Mouse (Mus musculus) midbrain, embryonic 16.5 days (tissue): ENCODE data around the gene Atm. TPM values are rescaled to one million over a fixed set of nuclear protein-coding genes. Genes with fewer than 3 reads are reported as not detected.

Source experiments
- ATAC-seq: fragments of 200-750 bp; cut with Nextera tagmentation; 2 replicates; pipeline ENCODE4 v1.8.0; 2017; ENCODE audit warnings: moderate TSS enrichment
- H3K27ac ChIP-seq: fragments of 300-500 bp; sonication (generic); 2 replicates; pipeline ENCODE4 v1.5.1; 2014; ENCODE audit warnings: mild to moderate bottlenecking, low read length, mixed read lengths
- H3K27me3 ChIP-seq: fragments of 300-500 bp; sonication (generic); 2 replicates; pipeline ENCODE4 v1.6.1; 2014; ENCODE audit warnings: low read depth, low read length, mixed read lengths; ENCODE audit not compliant: control insufficient read depth, insufficient read depth
- H3K36me3 ChIP-seq: fragments of 300-500 bp; sonication (generic); 2 replicates; pipeline ENCODE4 v1.6.1; 2014; ENCODE audit warnings: mild to moderate bottlenecking, low read length, moderate library complexity, mixed read lengths; ENCODE audit not compliant: control insufficient read depth, insufficient read depth
- H3K4me1 ChIP-seq: fragments of 300-500 bp; sonication (generic); 2 replicates; pipeline ENCODE4 v1.6.1; 2014; ENCODE audit warnings: mild to moderate bottlenecking, low read length, mixed read lengths; ENCODE audit not compliant: control insufficient read depth, insufficient read depth
- H3K4me2 ChIP-seq: fragments of 300-500 bp; sonication (generic); 2 replicates; pipeline ENCODE4 v1.6.1; 2014; ENCODE audit warnings: mild to moderate bottlenecking, low read length, mixed read lengths
- H3K4me3 ChIP-seq: fragments of 300-500 bp; sonication (generic); 2 replicates; pipeline ENCODE4 v1.5.1; 2014; ENCODE audit warnings: low read depth, mild to moderate bottlenecking, low read length, moderate library complexity, mixed read lengths
- H3K9ac ChIP-seq: fragments of 300-500 bp; sonication (generic); 2 replicates; pipeline ENCODE4 v1.6.1; 2014; ENCODE audit warnings: low read depth, low read length, mixed read lengths
- H3K9me3 ChIP-seq: fragments of 300-500 bp; sonication (generic); replicated peaks from 2 replicates; pipeline ENCODE4 v1.6.1; 2014; ENCODE audit warnings: mild to moderate bottlenecking, low read length, mixed read lengths; ENCODE audit not compliant: control insufficient read depth, poor library complexity, severe bottlenecking
- WGBS: fragments of 180-500 bp; shearing (Covaris S2); extraction: QIAGEN DNeasy Blood & Tissue Kit; methylation state at CpG from one replicate; pipeline ENCODE4 v1.1.7; 2014; 5-methylcytosine and 5-hydroxymethylcytosine counted together
- polyA plus RNA-seq: library from polyadenylated mRNA; unstranded; fragments of >200 nt; fragmentation: Nextera tagmentation; extraction: Ambion mirVana; gene quantifications from 2 replicates; pipeline ENCODE4 v1.2.1, GENCODE M21; 2015

Gene Atm
- polyA plus RNA-seq, 1 experiment from 2014 or later, result 6.6 TPM

DNA sequence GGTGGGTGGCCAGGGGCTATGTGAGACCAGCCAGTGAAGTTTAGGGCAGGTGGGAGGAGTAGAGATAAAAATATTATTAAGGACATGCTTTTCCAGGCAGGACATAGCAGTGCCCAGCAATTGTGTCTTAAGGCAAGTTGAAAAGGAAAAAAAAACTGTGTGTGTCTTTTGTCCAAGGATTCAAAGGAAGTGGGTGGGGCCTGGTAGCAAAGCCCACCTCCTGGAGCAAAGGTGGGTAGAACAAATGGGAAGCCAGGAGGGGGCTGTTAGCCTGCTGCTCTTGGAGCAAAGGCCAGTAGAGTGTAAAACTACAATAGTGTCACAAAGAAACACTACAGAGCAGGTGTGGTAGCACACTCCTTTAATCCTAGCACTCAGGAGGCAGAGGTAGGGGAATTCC, 22.4 kb downstream of the Atm start:
- Histone ChIP-seq H3K27ac (no peak overlapping the region), H3K36me3 (peaks cover 4% of the 10 kb centered on the region; the same call in 1 of the 2 replicates), H3K9ac (no peak overlapping the region), H3K27me3 (no peaks in the 10 kb centered on the region), H3K9me3 (no peaks in the 10 kb centered on the region), H3K4me3 (no peak overlapping the region), H3K4me2 (no peak overlapping the region), H3K4me1 (no peaks in the 10 kb centered on the region)
- no peak for ATAC-seq

DNA sequence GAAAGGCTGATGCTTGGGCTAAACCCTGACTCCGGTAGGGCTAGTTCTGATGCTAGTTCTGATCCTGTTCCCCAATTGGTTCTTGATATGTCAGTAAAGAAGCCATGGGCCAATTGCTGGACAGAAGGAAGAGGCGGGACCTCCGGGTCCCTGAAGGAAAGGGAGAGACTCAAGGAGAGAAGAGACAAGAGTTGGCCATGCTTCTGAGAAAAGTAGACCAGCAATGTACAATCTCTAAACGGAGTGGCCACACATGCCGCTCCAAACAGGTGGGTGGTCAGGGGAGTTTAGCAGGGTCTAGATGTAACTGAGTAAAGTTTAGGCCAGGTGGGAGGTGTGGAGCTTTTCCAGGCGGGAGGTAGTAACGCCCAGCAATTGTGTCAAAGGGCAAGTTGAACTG, 28.5 kb downstream of the Atm start:
- WGBS, result 88% methylated on average over 7 of the region's 7 CpGs
- Histone ChIP-seq H3K36me3 (peaks cover 9% of the 10 kb centered on the region; the same call in 1 of the 2 replicates), H3K4me3 (no peak overlapping the region), H3K9ac (no peak overlapping the region), H3K4me1 (no peaks in the 10 kb centered on the region), H3K27me3 (no peaks in the 10 kb centered on the region), H3K27ac (no peak overlapping the region), H3K9me3 (no peaks in the 10 kb centered on the region), H3K4me2 (no peak overlapping the region)
- no peak for ATAC-seq

GRCm38 (mm10) chr9:53485886-53486285, 50.7 kb downstream of the Atm start:
- no peaks in the 10 kb centered on the region for H3K4me1 ChIP-seq
- no peak overlapping the region for H3K4me2 ChIP-seq
- no peak overlapping the region for H3K4me3 ChIP-seq
- H3K36me3 ChIP-seq, result peaks cover 19% of the 10 kb centered on the region; the same call in 1 of the 2 replicates
- H3K9ac ChIP-seq, result no peak overlapping the region
- no peak overlapping the region for H3K27ac ChIP-seq
- no peaks in the 10 kb centered on the region for H3K9me3 ChIP-seq
- ATAC-seq, result no peak
- H3K27me3 ChIP-seq, result no peaks in the 10 kb centered on the region

DNA sequence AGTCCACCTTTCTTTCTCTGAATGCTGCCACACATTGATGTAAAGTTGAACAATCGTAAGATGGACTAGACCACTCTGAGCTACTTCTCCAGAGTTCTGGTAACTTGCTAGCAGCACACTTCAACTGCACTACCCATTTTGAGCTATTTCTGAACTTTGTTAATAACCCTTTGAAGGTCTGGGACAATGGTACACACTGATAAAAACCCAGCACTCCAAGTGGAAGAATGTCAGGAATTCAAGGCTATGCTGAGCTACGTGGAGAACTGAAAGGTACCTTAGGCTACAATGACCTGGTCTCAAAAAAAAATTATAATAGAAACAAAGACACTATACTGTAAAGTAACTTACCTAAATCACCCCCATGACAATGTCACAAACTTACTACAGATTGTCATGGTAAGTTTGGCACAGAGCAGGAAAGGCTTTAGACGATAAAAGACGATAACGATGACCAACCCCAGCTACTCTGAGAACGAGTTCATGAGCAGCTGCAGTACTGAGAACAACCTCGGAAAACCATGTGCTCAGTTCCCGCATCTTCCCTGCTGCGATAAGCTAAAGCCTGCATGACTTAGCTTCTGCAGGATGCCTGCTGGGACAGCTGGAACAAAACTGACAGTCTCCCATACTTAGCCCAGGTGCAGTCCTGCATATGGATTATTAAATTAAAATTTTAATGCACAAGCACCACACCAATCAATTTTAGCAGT, 63.6 kb downstream of the Atm start:
- WGBS, result 82% methylated on average over 9 of the region's 9 CpGs
- H3K9me3 ChIP-seq, result no peaks in the 10 kb centered on the region

GRCm38 (mm10) chr9:53452038-53452437, 84.5 kb downstream of the Atm start:
- whole genome bisulfite sequencing, result 97% methylated on average over 2 of the region's 2 CpGs
- Histone ChIP-seq H3K9ac (no peak overlapping the region), H3K36me3 (peaks cover 12% of the 10 kb centered on the region; the same call in 1 of the 2 replicates), H3K9me3 (no peaks in the 10 kb centered on the region), H3K4me3 (no peak overlapping the region), H3K4me2 (no peak overlapping the region), H3K27me3 (no peaks in the 10 kb centered on the region), H3K4me1 (no peaks in the 10 kb centered on the region), H3K27ac (no peak overlapping the region)
- no peak for ATAC-seq

More for the DNA sequence above, 63.6 kb downstream of the Atm start:
- ATAC-seq, result no peak
- Histone ChIP-seq H3K36me3 (no peaks in the 10 kb centered on the region), H3K9ac (no peak overlapping the region), H3K4me2 (no peak overlapping the region), H3K4me3 (no peak overlapping the region), H3K4me1 (no peaks in the 10 kb centered on the region), H3K27me3 (no peaks in the 10 kb centered on the region), H3K27ac (no peak overlapping the region)

DNA sequence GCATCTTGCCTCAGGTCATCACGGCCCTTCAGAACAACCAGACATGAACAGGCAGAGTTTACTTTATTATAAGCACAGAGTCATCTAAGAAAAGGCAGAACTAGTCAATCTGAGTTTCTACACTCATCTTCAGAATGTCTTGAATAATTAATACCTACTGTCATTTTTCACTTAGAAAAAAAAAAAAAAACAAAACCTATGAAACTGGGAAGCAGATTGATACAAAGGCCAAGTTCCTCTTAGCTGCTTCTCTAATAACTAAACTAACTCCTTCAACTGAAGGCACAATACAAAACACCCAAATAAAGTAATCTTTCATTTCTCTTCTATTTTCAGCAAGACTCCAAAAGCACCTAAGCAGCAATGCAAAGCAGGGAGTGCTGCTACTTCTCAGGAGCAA, 85.9 kb downstream of the Atm start:
- H3K4me2 ChIP-seq, result no peak overlapping the region
- H3K36me3 ChIP-seq, result peaks cover 12% of the 10 kb centered on the region; the same call in 1 of the 2 replicates
- 97% methylated on average over 1 of the region's 1 CpGs for WGBS
- no peak for ATAC-seq
- H3K4me3 ChIP-seq, result no peak overlapping the region
- no peak overlapping the region for H3K9ac ChIP-seq
- no peaks in the 10 kb centered on the region for H3K4me1 ChIP-seq
- no peaks in the 10 kb centered on the region for H3K27me3 ChIP-seq
- no peak overlapping the region for H3K27ac ChIP-seq
- H3K9me3 ChIP-seq, result no peaks in the 10 kb centered on the region

DNA sequence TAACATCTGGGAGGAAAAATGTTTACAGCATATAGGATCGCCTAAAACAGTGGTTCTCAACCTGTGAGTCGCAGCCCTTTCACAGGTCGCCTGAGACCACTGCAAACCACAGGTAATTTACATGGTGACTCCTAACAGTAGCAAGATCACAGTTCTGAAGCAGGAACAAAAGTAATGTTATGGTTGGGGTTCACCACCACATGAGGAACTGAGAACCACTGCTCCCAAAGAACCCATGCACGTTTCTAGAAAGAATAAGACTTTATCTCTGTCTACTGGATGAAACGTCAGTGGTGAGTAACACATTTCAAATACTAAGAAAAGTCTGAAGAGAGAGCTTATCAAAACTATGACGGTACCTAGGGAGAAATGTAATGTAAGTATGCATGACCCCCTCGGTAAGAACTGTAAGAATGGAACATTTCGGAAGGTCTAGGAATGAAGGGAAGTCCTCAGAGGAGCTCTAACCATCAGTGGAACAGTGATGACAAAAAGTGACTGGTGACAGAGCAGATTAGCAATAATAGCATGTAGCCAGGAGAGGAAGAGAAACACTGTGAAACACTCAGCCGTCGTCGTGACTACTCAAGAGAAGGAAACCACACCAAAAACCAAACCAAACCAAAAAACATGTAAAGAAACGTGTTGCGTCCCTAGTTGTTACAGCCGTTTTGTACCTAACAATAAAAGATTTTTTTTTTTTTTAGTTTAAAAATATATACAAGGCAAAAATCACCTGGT, 100.5 kb downstream of the Atm start:
- no peaks in the 10 kb centered on the region for H3K27me3 ChIP-seq
- H3K36me3 ChIP-seq, result peaks cover 2% of the 10 kb centered on the region; the same call in 1 of the 2 replicates
- no peak overlapping the region for H3K27ac ChIP-seq
- no peak overlapping the region for H3K9ac ChIP-seq
- 91% methylated on average over 14 of the region's 14 CpGs for WGBS
- no peaks in the 10 kb centered on the region for H3K9me3 ChIP-seq
- no peaks in the 10 kb centered on the region for H3K4me1 ChIP-seq
- no peak for ATAC-seq
- no peak overlapping the region for H3K4me2 ChIP-seq
- no peak overlapping the region for H3K4me3 ChIP-seq

DNA sequence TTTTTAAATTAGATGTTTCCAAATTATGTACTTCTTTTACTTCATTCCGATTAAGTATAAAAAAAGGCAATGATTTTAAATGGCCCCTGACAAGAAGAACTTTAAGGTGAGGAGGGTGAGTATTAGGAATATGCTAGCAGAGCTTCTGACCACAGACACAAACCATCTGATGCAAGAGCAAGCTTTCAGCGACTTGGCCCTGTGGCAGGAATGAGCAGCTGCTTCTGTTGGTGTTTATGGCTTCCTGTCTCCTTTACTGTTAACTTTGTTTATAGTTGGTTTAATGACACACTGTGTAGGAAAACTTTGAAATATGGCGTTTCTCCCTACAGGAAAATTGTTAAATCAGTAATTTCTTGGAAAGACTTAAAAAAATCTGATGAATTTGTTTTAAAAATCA, 108.9 kb downstream of the Atm start:
- H3K4me2 ChIP-seq, result no peak overlapping the region
- H3K4me3 ChIP-seq, result no peak overlapping the region
- H3K27ac ChIP-seq, result no peak overlapping the region
- no peaks in the 10 kb centered on the region for H3K27me3 ChIP-seq
- H3K9me3 ChIP-seq, result no peaks in the 10 kb centered on the region
- 88% methylated on average over 3 of the region's 3 CpGs for WGBS
- H3K4me1 ChIP-seq, result no peaks in the 10 kb centered on the region
- no peak overlapping the region for H3K9ac ChIP-seq
- no peaks in the 10 kb centered on the region for H3K36me3 ChIP-seq
- ATAC-seq, result no peak

DNA sequence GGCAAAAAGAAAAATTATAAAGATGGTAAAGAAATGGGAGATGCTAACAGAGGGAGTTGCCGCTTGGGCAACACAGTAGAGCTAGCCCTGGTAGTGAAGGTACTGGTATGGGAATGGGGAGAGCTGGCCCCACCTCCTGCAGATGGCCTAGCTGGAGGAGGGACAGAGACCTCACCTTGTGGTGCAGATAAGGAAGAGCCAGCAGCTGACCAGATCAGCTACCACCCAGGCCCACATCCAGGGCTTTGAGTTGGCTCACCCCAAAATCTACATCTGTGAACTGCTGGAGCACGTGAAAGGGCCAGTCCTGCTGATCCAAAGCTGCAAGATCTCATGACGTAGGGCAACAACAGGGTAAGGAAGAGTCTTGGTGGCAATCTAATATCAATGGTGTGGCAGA, 109.8 kb downstream of the Atm start:
- no peak overlapping the region for H3K4me3 ChIP-seq
- no peaks in the 10 kb centered on the region for H3K4me1 ChIP-seq
- no peak overlapping the region for H3K9ac ChIP-seq
- ATAC-seq, result no peak
- H3K27me3 ChIP-seq, result no peaks in the 10 kb centered on the region
- H3K36me3 ChIP-seq, result no peaks in the 10 kb centered on the region
- H3K4me2 ChIP-seq, result no peak overlapping the region
- H3K9me3 ChIP-seq, result no peaks in the 10 kb centered on the region
- WGBS, result 89% methylated on average over 3 of the region's 3 CpGs
- no peak overlapping the region for H3K27ac ChIP-seq
